Mouse (Mus musculus): ENCODE results near the gene Sesn3. TPM values are rescaled to one million over a fixed set of nuclear protein-coding genes. Genes with fewer than 3 reads are reported as not detected.

Sesn3 gene
- polyA plus RNA-seq, 1 experiment, result 14.1 TPM

- Histone ChIP-seq H3K4me1 (ENCODE audit: control insufficient read depth, insufficient read depth, low read length) (no peaks in the 10 kb centered on the region), H3K36me3 (ENCODE audit: control insufficient read depth, insufficient read depth, low read length) (no peaks in the 10 kb centered on the region), H3K4me3 (ENCODE audit: control insufficient read depth, low read depth, low read length) (no peak overlapping the region), H3K27me3 (ENCODE audit: control insufficient read depth, insufficient read depth, low read length) (no peaks in the 10 kb centered on the region), H3K27ac (ENCODE audit: control insufficient read depth, insufficient read depth, low read depth, low read length) (no peak overlapping the region)
- TF ChIP-seq CTCF (IDR thresholded peaks at IDR 0.05; ENCODE audit: control insufficient read depth, insufficient read depth, insufficient replicate concordance, low read depth, low read length) (no peak), POLR2A (IDR thresholded peaks at IDR 0.05; ENCODE audit: control insufficient read depth, low read depth, low read length) (no peak)
These were observed 6.3 kb upstream of the Sesn3 start for GRCm38 (mm10) chr9:14268578-14268977.

GRCm38 (mm10) chr9:14272921-14273320 is 1.9 kb upstream of the Sesn3 start:
- Histone ChIP-seq H3K4me1 (ENCODE audit: control insufficient read depth, insufficient read depth, low read length) (peaks cover 8% of the 10 kb centered on the region), H3K27ac (ENCODE audit: control insufficient read depth, insufficient read depth, low read depth, low read length) (no peak overlapping the region), H3K36me3 (ENCODE audit: control insufficient read depth, insufficient read depth, low read length) (no peaks in the 10 kb centered on the region), H3K27me3 (ENCODE audit: control insufficient read depth, insufficient read depth, low read length) (no peaks in the 10 kb centered on the region), H3K4me3 (ENCODE audit: control insufficient read depth, low read depth, low read length) (no peak overlapping the region)
- TF ChIP-seq CTCF (IDR thresholded peaks at IDR 0.05; ENCODE audit: control insufficient read depth, insufficient read depth, insufficient replicate concordance, low read depth, low read length) (no peak), POLR2A (IDR thresholded peaks at IDR 0.05; ENCODE audit: control insufficient read depth, low read depth, low read length) (no peak)

GRCm38 (mm10) chr9:14274586-14274985 is 281 bp upstream of the Sesn3 start:
- Histone ChIP-seq H3K4me3 (ENCODE audit: control insufficient read depth, low read depth, low read length) (peak overlapping the region; percentile 85), H3K27me3 (ENCODE audit: control insufficient read depth, insufficient read depth, low read length) (no peaks in the 10 kb centered on the region), H3K27ac (ENCODE audit: control insufficient read depth, insufficient read depth, low read depth, low read length) (peak overlapping the region; percentile 84; the same call in 1 of the 2 replicates), H3K4me1 (ENCODE audit: control insufficient read depth, insufficient read depth, low read length) (peaks cover 8% of the 10 kb centered on the region), H3K36me3 (ENCODE audit: control insufficient read depth, insufficient read depth, low read length) (no peaks in the 10 kb centered on the region)
- no peak for TF ChIP-seq POLR2A (IDR thresholded peaks at IDR 0.05; ENCODE audit: control insufficient read depth, low read depth, low read length)
- no peak for TF ChIP-seq CTCF (IDR thresholded peaks at IDR 0.05; ENCODE audit: control insufficient read depth, insufficient read depth, insufficient replicate concordance, low read depth, low read length)

GRCm38 (mm10) chr9:14275792-14276480 is 1.1 kb downstream of the Sesn3 start:
- TF ChIP-seq CTCF (IDR thresholded peaks at IDR 0.05; ENCODE audit: control insufficient read depth, insufficient read depth, insufficient replicate concordance, low read depth, low read length) (peak; percentile 39; the same call in 1 of the 2 replicates), POLR2A (IDR thresholded peaks at IDR 0.05; ENCODE audit: control insufficient read depth, low read depth, low read length) (no peak)
- Histone ChIP-seq H3K4me1 (ENCODE audit: control insufficient read depth, insufficient read depth, low read length) (peaks cover 8% of the 10 kb centered on the region), H3K27me3 (ENCODE audit: control insufficient read depth, insufficient read depth, low read length) (no peaks in the 10 kb centered on the region)

GRCm38 (mm10) chr9:14276481-14277287 is 1.8 kb downstream of the Sesn3 start:
- H3K36me3 ChIP-seq (ENCODE audit: control insufficient read depth, insufficient read depth, low read length), result no peaks in the 10 kb centered on the region
- peaks cover 8% of the 10 kb centered on the region for H3K4me1 ChIP-seq (ENCODE audit: control insufficient read depth, insufficient read depth, low read length)
- TF ChIP-seq CTCF (IDR thresholded peaks at IDR 0.05; ENCODE audit: control insufficient read depth, insufficient read depth, insufficient replicate concordance, low read depth, low read length) (no peak), POLR2A (IDR thresholded peaks at IDR 0.05; ENCODE audit: control insufficient read depth, low read depth, low read length) (peak; percentile 68)
- peak overlapping the region; percentile 88 for H3K27ac ChIP-seq (ENCODE audit: control insufficient read depth, insufficient read depth, low read depth, low read length)
- H3K27me3 ChIP-seq (ENCODE audit: control insufficient read depth, insufficient read depth, low read length), result no peaks in the 10 kb centered on the region
- H3K4me3 ChIP-seq (ENCODE audit: control insufficient read depth, low read depth, low read length), result peak overlapping the region; percentile 85

More at GRCm38 (mm10) chr9:14275792-14276480, 1.1 kb downstream of the Sesn3 start:
- Histone ChIP-seq H3K27ac (ENCODE audit: control insufficient read depth, insufficient read depth, low read depth, low read length) (peak overlapping the region; percentile 88), H3K36me3 (ENCODE audit: control insufficient read depth, insufficient read depth, low read length) (no peaks in the 10 kb centered on the region), H3K4me3 (ENCODE audit: control insufficient read depth, low read depth, low read length) (peak overlapping the region; percentile 85)

- Histone ChIP-seq H3K27me3 (ENCODE audit: control insufficient read depth, insufficient read depth, low read length) (no peaks in the 10 kb centered on the region), H3K27ac (ENCODE audit: control insufficient read depth, insufficient read depth, low read depth, low read length) (no peak overlapping the region), H3K4me3 (ENCODE audit: control insufficient read depth, low read depth, low read length) (peak overlapping the region; percentile 49), H3K4me1 (ENCODE audit: control insufficient read depth, insufficient read depth, low read length) (peaks cover 8% of the 10 kb centered on the region), H3K36me3 (ENCODE audit: control insufficient read depth, insufficient read depth, low read length) (no peaks in the 10 kb centered on the region)
- no peak for TF ChIP-seq CTCF (IDR thresholded peaks at IDR 0.05; ENCODE audit: control insufficient read depth, insufficient read depth, insufficient replicate concordance, low read depth, low read length)
- no peak for TF ChIP-seq POLR2A (IDR thresholded peaks at IDR 0.05; ENCODE audit: control insufficient read depth, low read depth, low read length)
These were observed 2.6 kb downstream of the Sesn3 start for GRCm38 (mm10) chr9:14277365-14277991.

GRCm38 (mm10) chr9:14280696-14281095 is 5.8 kb downstream of the Sesn3 start:
- TF ChIP-seq POLR2A (IDR thresholded peaks at IDR 0.05; ENCODE audit: control insufficient read depth, low read depth, low read length) (no peak), CTCF (IDR thresholded peaks at IDR 0.05; ENCODE audit: control insufficient read depth, insufficient read depth, insufficient replicate concordance, low read depth, low read length) (no peak)
- Histone ChIP-seq H3K36me3 (ENCODE audit: control insufficient read depth, insufficient read depth, low read length) (no peaks in the 10 kb centered on the region), H3K4me3 (ENCODE audit: control insufficient read depth, low read depth, low read length) (no peak overlapping the region), H3K4me1 (ENCODE audit: control insufficient read depth, insufficient read depth, low read length) (no peaks in the 10 kb centered on the region; the same call in 1 of the 2 replicates), H3K27ac (ENCODE audit: control insufficient read depth, insufficient read depth, low read depth, low read length) (no peak overlapping the region), H3K27me3 (ENCODE audit: control insufficient read depth, insufficient read depth, low read length) (no peaks in the 10 kb centered on the region)
